Mouse (Mus musculus) adrenal gland, postnatal 4 days (tissue): ENCODE measurements around the gene Nrp2. TPM values are rescaled to one million over a fixed set of nuclear protein-coding genes. Genes with fewer than 3 reads are reported as not detected.

ENCODE experiments used
- DNase-seq, 2 experiments: peaks; one replicate each; pipeline ENCODE4 v3.0.0; 2021 to 2022; ENCODE audit warnings: low spot score in 2 of 2, mixed read lengths in 2 of 2
- total RNA-seq, 2 experiments: library from RNA; stranded (reverse); gene quantifications; 2 replicates each; pipeline ENCODE4 v1.2.3; 2021

Gene Nrp2
- total RNA-seq, 2 experiments from 2014 or later, result 42.5 to 51.6 TPM

DNA sequence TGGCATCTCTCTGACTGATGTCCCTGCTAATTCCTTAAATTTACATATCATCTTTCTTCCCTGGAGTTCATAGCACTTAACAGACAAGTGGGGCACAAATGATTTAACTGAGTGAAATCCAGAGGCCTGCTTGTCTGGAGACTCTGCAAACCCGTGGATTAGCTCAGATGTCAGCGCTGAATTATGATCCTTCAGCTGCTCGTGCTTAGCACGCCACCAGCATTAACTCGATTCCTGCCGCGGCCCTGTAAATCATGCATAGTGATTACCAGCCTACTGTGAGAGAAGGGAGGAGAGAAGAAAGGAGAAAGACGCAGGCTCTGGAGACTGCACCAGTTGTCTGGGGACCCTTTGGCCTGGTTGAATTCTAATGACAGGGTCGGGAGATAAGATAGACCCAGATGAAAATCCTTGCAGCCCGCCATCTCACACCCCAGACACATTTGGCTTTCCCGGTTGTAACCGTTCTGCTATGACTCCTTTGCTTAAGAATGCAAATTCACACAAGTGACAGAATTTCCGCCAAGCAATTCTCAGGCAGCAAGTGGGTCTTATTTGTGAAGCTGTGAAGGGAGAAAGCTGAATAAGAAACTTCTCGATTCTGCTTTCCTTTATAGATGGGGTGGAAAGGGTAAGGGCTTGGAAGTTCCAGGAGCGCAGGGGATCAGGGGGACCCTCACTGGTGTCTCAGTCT, 77.1 kb downstream of the Nrp2 start:
- DNase-seq, result no peak

DNA sequence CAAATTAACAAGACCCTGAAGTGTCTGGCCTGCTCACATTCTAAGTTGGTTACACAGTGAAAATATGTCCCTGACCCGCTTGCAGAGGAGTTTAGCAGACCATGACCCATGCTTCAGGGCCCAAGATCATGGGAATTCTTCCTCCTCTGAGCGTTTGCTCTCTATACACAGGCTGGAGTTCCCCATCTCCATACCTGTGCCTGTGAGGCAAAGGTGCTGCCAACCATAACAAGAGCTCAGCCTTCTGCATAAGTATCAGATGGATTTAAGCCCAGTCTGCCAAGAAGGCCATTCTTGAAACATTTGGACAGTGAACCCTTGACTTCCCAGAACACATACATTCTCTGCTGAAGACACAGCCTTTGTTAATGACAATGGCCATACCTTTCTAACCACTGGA, 79.1 kb downstream of the Nrp2 start:
- DNase-seq, result no peak

DNA sequence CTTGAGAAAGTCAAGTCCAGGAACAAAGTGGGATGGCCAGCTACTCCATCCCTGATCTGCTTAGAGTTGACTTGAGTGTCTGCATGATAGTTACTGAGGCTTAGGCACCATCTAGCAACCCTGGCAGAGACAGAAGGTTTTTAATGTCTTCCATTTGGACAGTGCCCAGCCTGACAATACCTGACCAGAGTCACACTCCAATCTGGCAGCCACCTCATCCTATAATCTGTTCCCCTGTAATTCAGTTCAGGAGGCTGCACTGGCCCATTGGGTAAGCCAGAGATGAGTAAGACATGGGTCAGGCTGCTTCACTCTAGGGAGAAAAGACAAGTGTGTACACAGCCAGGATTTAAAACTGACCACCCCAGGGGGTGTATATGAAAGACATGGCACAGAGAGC, 79.5 kb downstream of the Nrp2 start:
- DNase-seq, result no peak

DNA sequence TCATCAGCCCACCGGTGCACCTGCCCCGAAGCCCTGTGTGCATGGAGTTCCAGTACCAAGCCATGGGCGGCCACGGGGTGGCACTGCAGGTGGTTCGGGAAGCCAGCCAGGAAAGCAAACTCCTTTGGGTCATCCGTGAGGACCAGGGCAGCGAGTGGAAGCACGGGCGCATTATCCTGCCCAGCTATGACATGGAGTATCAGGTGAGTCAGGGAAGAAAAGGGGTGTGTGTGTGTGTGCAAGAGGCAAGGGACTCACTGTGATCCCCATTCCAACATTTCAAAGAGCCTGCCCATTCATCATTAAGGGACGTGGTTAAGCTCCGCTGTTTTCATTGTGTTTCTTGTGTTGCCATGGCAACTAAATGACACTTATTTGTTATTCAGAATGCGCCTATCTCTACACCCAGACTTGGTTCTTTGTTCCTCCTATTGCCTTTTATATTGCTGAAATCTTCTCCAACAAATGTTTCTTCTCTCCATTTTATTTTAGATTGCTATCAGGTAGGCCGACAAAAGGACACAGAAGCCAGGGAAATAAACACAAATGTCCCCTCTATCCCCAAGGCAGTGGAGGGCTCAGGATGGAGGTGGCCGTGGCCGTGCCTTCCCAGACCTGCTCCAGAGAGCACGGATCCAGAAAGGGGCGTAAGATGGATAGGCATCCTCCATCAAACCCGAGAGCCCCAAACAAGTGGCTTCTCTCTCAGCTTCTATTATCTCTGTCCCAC, 80.4 kb downstream of the Nrp2 start:
- DNase-seq, result no peak

DNA sequence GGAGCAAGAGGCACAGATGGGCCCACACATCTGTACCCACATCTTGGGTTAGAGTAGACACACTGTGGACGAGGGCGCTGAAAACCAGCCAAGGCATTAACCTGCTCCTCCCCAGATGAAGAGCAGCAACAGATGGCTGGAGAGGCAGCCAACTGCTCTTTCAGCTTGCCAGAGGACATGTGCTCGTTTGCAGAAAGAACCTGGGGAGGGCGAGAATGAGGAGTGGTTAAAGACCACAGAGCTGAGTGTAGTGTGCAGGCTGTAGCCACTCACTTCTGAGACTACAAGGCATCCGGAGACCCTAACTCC, 81.0 kb downstream of the Nrp2 start:
- DNase-seq, result no peak

DNA sequence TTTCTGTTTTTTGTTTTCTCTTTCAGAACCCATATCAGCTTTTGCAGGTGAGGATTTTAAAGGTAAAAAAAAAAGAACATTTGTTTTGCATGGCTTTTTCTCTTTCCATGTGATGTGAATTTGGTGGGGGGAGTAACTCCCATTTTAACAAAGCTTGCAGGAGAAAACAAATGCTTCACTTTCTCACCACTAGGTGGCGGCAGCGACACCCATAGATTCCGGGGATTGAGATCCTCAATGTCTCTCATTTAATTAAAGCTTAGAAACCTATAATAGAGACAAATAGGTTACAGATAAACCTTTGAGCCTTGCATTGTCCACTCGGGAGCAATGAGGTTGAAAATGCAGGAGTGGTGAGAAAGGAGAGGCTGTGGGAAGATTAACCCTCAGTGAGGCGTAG, 83.2 kb downstream of the Nrp2 start:
- peak in 1 of 2 experiments; percentile 24 for DNase-seq

DNA sequence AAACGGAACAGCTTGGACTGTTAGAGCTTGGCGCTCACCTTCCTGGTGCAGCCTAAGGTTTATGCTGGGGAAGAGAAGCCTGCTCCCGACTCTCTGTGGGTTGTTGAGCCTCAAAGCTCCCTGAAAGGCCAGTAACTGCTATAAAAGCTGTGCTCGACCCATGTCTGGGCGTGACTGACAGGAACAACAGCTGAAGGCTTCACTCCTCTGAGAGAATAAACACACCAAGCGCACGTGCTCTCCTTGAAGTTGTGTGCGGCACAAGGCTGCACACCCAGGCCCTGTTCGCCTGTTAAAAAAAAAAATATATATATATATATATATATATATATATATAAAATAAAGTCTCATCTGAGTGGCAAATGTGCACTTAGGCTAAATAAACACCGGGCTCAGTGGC, 84.5 kb downstream of the Nrp2 start:
- no peak for DNase-seq

DNA sequence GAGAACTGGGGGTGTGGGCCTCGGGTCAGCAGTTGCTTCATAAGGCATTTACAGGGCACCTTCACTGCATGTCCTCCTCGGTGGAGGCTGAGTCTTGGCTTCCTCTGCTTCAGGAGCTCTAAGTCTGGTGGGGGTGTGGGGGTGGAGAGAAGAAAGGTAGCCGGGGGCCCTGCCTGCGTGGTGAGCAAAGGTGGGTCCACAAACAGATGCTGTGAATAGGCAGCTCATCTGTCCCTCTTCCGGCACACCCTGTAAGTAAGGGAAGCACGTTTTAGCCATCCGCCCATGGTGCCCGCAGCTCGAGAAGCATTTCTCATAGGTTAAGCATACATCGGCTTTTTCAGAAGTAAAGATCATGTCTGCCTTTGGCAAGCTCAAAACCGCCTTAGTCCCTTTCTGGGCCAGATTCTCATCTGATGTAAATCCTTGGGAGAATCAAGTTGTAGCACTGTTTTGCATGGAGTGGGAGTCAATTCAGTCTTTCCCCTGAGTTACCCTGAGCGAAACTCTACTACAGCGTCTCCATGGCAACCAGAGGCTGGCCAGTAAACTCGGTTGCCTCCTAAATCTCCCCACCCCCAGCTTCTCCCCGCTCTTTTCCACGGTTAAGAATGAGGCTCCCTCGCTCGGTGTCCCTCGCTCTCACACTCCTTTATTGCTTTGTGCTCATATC, 91.3 kb downstream of the Nrp2 start:
- no peak for DNase-seq

DNA sequence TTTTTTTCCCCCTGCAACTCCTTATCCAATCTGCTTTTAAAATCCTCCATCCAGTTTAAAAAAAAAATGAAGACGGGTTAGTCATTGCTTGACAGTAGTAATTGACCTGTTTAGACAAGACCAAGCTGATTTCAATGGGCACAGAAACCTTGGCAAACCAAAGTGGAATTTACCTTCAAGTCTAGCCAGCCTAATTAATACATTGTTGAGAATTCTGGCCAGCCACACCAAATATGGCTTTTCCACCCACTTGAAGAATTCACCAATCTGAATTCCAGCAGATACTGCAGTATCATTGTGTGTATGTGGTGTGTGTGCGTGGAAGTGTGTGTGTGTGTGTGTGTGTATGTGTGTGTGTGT, 91.8 kb downstream of the Nrp2 start:
- DNase-seq, result no peak

DNA sequence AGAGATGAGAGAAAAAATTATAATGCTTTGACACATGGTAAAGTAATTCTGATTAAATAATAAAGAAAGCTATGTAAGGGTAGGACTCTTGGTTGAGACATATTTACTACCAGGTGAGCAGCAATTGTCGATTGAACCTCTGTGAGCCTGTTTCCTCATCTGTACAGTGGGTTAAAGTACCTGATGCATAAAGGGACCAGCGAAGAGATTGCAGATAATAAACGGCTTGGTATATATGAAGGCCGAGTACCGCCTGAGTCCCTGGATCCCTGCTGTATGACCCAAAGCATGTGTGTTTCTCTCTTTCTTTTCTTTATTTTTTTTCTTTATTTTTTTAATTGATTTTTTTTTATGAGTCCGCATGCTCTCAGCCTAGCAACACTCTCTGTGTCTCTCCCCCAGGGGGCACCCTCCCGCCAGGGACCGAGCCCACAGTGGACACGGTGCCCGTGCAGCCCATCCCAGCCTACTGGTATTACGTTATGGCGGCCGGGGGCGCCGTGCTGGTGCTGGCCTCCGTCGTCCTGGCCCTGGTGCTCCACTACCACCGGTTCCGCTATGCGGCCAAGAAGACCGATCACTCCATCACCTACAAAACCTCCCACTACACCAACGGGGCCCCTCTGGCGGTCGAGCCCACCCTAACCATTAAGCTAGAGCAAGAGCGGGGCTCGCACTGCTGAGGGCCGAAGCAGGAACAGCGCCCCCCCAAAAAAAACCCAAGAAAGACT, 92.4 kb downstream of the Nrp2 start:
- peak; percentile 22 to 46 for DNase-seq

DNA sequence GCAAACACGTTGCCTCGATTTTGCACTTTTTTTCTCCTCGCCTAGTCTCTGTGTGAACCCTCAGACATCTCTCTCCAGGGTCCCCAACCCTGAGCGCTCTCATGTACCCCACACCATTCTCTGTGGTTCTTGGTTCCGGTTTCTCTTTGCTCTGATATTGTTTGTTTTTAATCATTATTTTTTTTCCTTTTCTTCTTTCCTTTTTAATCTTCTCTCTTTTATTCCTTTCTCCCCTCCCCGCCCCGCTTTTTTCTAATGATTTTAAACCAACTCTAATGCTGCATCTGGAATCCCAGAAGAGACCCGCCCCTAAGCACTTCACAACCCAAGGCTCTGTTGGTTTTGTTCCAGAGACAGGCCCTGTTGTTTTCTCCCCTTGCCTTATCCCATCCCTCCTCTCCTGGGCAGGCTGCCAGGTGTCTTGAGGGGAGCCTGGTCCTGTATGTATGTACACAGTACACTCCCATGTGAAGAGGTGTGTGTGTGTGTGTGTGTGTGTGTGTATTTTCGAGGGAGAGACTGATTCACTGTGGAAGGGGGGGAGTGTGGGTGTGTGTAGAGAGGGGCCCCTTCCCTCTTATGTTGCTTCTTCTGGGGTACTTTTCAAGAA, 93.1 kb downstream of the Nrp2 start:
- no peak for DNase-seq

DNA sequence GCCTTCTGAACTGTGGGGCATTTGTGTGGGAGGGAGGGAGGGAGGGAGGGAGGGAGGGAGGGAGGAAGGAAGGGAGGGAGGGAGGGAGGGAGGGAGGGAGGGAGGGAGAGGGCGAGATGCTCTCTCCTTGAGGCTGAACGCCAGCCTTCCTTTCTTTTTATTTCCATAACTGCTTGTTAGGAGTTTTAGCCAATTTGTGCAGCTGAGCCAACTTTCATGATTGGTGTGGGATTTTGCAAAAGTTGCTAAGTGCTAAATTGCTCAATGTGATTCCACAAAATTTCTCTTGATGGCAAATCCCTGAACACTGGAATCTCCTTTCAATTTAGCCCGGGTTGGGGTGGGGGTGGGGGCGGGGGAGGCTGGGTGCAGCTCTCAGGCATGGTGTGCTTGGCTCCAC, 96.3 kb downstream of the Nrp2 start:
- no peak for DNase-seq

DNA sequence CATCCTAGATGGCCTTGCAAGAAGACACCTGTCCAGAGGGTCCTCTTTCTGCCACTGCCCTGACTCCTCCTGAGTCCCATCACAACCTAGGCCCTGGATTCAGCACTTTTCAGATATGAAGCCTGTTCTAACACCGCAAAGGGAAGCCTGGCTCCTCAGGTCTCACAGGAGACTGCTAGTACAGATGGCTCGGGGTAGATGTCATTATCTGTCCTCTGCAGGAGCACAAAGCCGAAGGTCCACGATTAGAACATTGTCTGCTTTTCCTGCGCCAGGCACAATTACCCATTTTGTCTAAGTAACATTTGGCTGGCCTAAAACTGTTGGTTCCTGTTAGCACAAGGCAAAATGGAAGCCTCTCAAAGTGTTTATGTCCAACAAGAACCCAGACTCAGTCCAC, 97.3 kb downstream of the Nrp2 start:
- no peak for DNase-seq

DNA sequence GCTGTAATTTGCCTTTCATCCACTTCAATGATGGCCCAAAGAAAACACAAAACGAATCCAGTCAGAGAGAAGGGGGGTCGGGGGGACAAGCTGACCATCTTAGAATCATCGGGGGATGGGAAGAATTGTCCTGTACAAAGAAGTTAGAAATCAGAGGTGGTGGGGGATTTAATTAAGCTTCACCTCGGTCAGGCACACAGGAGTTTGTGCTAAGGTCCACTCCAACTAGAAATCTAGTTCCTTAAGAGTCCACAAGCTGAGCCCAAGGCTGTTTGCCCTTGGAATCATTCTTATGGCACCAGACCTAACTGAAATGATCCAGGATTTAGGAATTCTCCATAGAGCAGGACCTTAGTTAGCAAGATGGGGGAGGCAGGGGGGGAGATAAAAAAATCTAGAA, 98.3 kb downstream of the Nrp2 start:
- DNase-seq, result no peak

DNA sequence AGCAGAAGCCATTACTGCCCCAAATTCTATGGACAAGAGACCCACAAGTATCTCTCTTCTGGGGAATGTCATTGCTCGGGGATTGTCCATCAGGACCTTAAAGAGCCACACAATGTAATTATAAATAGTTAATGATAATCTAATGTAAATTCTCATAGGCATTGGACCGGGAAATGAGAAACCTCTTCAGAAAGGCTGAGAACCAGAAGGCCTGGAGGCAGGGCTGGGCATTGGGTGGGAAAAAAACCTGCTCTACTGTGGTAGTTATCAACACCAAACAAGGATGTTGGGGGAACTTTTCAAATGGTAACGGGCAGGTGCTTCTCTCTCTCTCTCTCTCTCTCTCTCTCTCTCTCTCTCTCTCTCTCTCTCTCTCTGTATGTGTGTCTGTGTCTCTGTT, 98.8 kb downstream of the Nrp2 start:
- no peak for DNase-seq

DNA sequence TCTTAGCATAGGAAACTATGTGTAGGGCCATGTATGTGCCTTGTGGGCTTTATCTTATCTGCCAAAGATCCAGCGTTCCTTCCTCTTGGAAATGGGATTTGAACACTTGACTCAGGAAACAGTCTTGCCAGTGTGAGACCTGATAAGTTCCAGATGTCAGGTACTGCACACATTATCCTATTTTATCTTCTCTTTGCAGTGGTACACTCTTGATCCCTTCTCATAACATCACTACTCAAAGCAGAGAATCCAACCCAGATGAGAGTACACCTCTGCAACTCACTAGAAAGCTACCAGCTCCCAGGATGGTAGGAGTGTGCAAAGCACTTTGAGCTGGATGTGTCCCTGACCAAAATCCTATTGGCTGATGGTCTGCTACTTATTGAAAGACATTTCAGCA, 100.5 kb downstream of the Nrp2 start:
- no peak for DNase-seq

DNA sequence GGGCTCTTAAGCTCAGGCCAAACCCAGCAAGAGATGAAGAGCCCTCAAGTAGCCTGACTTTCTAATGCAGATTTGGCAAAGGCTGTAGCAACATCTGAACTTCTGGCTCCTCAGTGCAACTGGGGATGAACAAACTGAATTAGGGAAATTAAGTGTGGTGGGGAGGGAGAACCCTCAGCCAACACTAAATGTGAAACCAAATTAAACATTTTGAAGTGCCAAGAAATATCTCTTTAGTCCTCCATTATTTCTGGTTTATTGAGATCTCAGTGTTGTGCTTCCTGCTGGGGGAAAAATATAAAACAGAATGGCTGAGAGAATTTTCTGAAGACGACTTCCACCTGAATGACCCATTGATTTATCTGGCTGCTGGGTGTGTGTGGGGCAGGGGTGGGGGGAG, 102.9 kb downstream of the Nrp2 start:
- DNase-seq, result no peak

DNA sequence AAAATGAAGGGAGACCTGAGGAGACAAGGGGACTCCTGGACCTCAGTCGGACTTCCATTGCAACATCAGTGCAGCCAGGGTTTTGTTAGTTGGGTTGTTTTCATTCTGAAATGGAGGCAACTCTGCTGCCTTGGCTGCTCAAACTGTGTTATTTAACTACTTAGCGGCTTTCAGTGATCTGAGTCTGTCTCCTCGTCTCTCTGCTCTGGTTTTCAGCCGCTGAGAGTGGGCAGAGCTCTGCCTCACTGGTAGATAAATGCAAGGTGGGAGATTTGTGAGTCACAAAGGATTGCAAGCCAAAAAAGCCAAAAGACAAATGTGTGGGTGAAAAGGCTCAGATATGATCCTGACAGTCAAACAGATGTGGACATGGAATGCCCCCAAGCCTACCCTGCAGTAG, 105.3 kb downstream of the Nrp2 start:
- no peak for DNase-seq

DNA sequence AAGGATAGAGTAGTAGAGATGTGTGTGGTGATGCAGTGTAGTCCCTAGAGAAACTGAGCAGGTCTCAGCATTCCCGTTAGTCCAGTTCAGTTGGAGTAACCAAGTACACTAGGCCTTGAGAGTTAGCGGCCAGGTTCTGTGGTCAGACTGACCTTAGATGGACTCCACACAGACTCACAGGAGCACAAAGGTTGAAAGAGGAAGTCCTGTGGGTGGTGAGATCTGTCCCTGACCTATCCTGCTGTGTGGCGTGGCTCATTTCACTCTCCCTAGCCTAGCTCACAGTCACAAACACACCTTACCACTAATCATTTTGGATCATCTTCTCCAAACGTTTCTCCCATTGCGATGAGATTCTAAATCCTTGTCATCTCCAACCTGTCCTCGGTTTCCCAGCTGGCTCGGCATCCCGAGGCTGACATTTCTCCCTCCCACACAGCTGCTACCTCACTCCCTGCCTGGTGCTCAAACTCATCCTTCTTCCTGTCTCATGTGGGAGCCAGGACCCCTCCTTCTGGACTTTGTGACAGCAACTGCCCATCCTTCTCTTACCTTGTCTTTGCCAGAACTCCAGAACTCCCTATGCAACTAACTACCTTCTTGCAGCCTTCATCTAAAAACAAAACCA, 106.6 kb downstream of the Nrp2 start:
- DNase-seq, result no peak

DNA sequence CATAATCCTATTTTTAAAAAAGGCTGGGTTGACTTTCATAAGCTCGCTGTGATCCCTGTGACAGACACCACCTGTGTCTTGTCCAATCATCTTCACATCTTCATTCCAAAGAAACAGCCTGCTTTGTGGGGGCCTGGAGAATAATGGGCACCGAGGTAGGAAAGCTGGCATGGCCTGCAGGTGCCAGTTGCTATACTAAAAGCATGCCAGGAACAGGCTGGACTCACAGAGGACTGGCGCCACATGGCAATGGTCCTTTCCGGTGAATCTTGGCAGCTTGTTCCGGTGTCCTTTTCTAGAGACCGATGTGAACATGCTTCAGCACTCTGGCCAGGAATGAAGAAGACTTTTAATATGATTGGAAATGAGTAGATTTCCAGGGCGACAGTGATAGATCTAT, 108.1 kb downstream of the Nrp2 start:
- DNase-seq, result no peak
